Mouse (Mus musculus) layer of hippocampus, postnatal 36 days (tissue): ENCODE measurements at regions not wholly inside any gene's neighbourhood (a gene's known extent, or its start where the extent isn't known, plus 50 kb on each side); places are given as distances from the start of the nearest gene placed in this dataset.

Experiments used
- DNase-seq, 2 experiments: peaks; one replicate each; pipeline ENCODE4 v3.0.0; 2022

- no peak for DNase-seq
Observed at GRCm38 (mm10) chr2:171670945-171671547, 372.2 kb downstream of the Cbln4 start.

- peak in 1 of 2 experiments; percentile 7 for DNase-seq
Observed at GRCm38 (mm10) chr2:171668791-171669645, 374.2 kb downstream of the Cbln4 start.

GRCm38 (mm10) chr2:171662571-171662970, 380.7 kb downstream of the Cbln4 start:
- DNase-seq = no peak

- DNase-seq = no peak
Observed at GRCm38 (mm10) chr2:171661896-171662511, 381.3 kb downstream of the Cbln4 start.

- DNase-seq = no peak
Observed at GRCm38 (mm10) chr2:171657125-171657524, 386.1 kb downstream of the Cbln4 start.

- no peak for DNase-seq
Observed at GRCm38 (mm10) chr2:171641730-171642129, 401.5 kb downstream of the Cbln4 start.

- DNase-seq = no peak
Observed at GRCm38 (mm10) chr2:171640478-171640877, 402.8 kb downstream of the Cbln4 start.

- no peak for DNase-seq
Observed at GRCm38 (mm10) chr2:171638931-171639330, 404.3 kb downstream of the Cbln4 start.

GRCm38 (mm10) chr2:171636837-171637236, 406.4 kb downstream of the Cbln4 start:
- DNase-seq = no peak

- DNase-seq = no peak
Observed at GRCm38 (mm10) chr2:171633355-171634097, 409.7 kb downstream of the Cbln4 start.

GRCm38 (mm10) chr2:171630101-171630715, 413.1 kb downstream of the Cbln4 start:
- no peak for DNase-seq

GRCm38 (mm10) chr2:171628182-171628850, 414.9 kb downstream of the Cbln4 start:
- DNase-seq = no peak

- DNase-seq = no peak
Observed at GRCm38 (mm10) chr2:171620668-171621067, 422.6 kb downstream of the Cbln4 start.

- DNase-seq = no peak
Observed at GRCm38 (mm10) chr2:171620253-171620652, 423.0 kb downstream of the Cbln4 start.

- no peak for DNase-seq
Observed at GRCm38 (mm10) chr2:171618771-171619170, 424.5 kb downstream of the Cbln4 start.

GRCm38 (mm10) chr2:171618333-171618732, 424.9 kb downstream of the Cbln4 start:
- DNase-seq = no peak

GRCm38 (mm10) chr2:171615462-171615861, 427.8 kb downstream of the Cbln4 start:
- DNase-seq = no peak

GRCm38 (mm10) chr2:171605064-171605463, 438.2 kb downstream of the Cbln4 start:
- DNase-seq = no peak

GRCm38 (mm10) chr2:171595240-171595639, 448.0 kb downstream of the Cbln4 start:
- DNase-seq = no peak

GRCm38 (mm10) chr2:171593884-171594283, 449.4 kb downstream of the Cbln4 start:
- DNase-seq = no peak

- DNase-seq = no peak
Observed at GRCm38 (mm10) chr2:171592315-171592714, 451.0 kb downstream of the Cbln4 start.

GRCm38 (mm10) chr2:171588158-171588557, 455.1 kb downstream of the Cbln4 start:
- no peak for DNase-seq
